Mouse (Mus musculus) hindbrain, embryonic 11.5 days (tissue): ENCODE data around the gene Klf13. TPM values are rescaled to one million over a fixed set of nuclear protein-coding genes. Genes with fewer than 3 reads are reported as not detected.
A peak's percentile ranks its signal among the peaks of the same experiment; 100 is the strongest.

Experiments
- ATAC-seq: fragments of 200-750 bp; cut with Nextera tagmentation; 2 replicates; pipeline ENCODE4 v1.8.0; 2017; ENCODE audit warnings: mild to moderate bottlenecking, moderate TSS enrichment, moderate library complexity; ENCODE audit not compliant: low FRiP score
- DNase-seq: peaks from one replicate; pipeline ENCODE4 v3.0.0-alpha.2; 2015; ENCODE audit warnings: low spot score
- H3K27ac ChIP-seq: fragments of 300-500 bp; sonication (generic); 2 replicates; pipeline ENCODE4 v1.5.1; 2014; ENCODE audit warnings: mild to moderate bottlenecking, low read depth, low read length
- H3K27me3 ChIP-seq: fragments of 300-500 bp; sonication (generic); 2 replicates; pipeline ENCODE4 v1.6.1; 2014; ENCODE audit warnings: mild to moderate bottlenecking, low read length, moderate library complexity, mixed read lengths; ENCODE audit not compliant: control insufficient read depth, insufficient read depth
- H3K36me3 ChIP-seq: fragments of 300-500 bp; sonication (generic); 2 replicates; pipeline ENCODE4 v1.6.1; 2014; ENCODE audit warnings: mild to moderate bottlenecking, low read length, moderate library complexity, mixed read lengths; ENCODE audit not compliant: control insufficient read depth, insufficient read depth
- H3K4me1 ChIP-seq: fragments of 300-500 bp; sonication (generic); replicated peaks from 2 replicates; pipeline ENCODE4 v1.6.1; 2014; ENCODE audit warnings: low read length, mixed read lengths; ENCODE audit not compliant: control insufficient read depth, insufficient read depth
- H3K4me2 ChIP-seq: fragments of 300-500 bp; sonication (generic); replicated peaks from 2 replicates; pipeline ENCODE4 v1.6.1; 2014; ENCODE audit warnings: mild to moderate bottlenecking, low read depth, low read length
- H3K4me3 ChIP-seq: fragments of 300-500 bp; sonication (generic); 2 replicates; pipeline ENCODE4 v1.5.1; 2014; ENCODE audit warnings: low read depth, low read length
- H3K9ac ChIP-seq: fragments of 300-500 bp; sonication (generic); 2 replicates; pipeline ENCODE4 v1.6.1; 2014; ENCODE audit warnings: low read depth, low read length
- H3K9me3 ChIP-seq: fragments of 300-500 bp; sonication (generic); 2 replicates; pipeline ENCODE4 v1.6.1; 2016; ENCODE audit warnings: low read length; ENCODE audit not compliant: control insufficient read depth
- WGBS: fragments of 180-500 bp; shearing (Covaris S2); extraction: QIAGEN DNeasy Blood & Tissue Kit; methylation state at CpG from one replicate; pipeline ENCODE4 v1.1.7; 2014; 5-methylcytosine and 5-hydroxymethylcytosine counted together
- polyA plus RNA-seq: library from polyadenylated mRNA; unstranded; fragments of >200 nt; fragmentation: Nextera tagmentation; extraction: Ambion mirVana; gene quantifications from 2 replicates; pipeline ENCODE4 v1.2.1, GENCODE M21; 2014

The Klf13 gene
- polyA plus RNA-seq, 1 experiment from 2014 or later = 35.4 TPM

DNA sequence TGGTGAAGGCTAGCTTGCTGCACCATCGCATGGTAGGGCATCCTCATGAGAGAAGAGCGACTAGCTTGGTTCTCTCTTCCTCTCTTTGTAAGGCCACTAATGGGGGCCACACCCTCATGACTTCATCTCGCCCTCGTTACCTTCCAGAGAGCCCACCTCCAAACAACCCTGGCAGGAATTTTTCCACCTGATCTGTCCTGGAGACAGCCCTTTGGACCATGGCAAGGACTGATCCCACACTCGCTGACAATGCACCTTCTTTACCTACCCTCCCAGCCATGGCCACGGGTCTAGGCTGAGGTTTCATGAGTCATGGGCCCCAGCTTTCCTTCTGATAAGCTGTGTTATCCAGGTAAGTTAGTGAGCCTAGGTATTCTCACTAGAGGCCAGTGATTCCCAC is 77.6 kb downstream of the Klf13 start:
- no peak for ATAC-seq

DNA sequence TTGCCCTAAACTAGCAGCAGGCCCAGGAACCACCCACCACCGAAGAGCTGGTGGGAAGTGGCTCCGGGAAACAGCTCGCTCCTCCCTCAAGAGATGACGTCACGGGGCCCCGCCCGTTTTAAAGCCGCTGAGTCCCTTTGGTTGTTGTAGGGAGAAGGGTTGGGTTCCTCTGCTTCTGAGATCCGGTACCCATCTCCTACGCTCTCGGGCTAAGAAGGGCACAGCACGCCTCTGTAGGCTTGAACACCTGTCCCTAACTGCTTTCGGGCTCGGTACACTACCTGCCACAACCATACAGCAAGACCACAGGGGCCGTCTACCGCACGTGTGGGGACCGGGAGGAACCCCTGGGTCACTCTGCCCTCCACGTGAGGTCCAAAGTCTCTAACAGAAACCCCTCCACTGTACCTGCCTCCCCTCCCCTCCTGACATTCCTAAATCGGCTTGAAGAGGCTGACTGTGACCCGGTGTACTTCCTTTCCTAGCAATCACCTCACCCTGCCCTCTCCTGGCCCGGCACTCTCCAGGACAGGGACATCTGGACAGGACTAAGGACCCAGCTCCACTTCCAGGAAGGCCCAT is 80.1 kb downstream of the Klf13 start:
- no peak overlapping the region for H3K27ac ChIP-seq
- no peaks in the 10 kb centered on the region for H3K36me3 ChIP-seq
- peak overlapping the region; percentile 59 for H3K4me2 ChIP-seq
- no peaks in the 10 kb centered on the region for H3K9me3 ChIP-seq
- H3K9ac ChIP-seq = no peak overlapping the region
- WGBS = 5% methylated on average over 22 of the region's 22 CpGs
- peak; percentile 87 for DNase-seq
- ATAC-seq = peak; percentile 85
- no peaks in the 10 kb centered on the region; the same call in 1 of the 2 replicates for H3K4me1 ChIP-seq
- H3K4me3 ChIP-seq = peak overlapping the region; percentile 32
- H3K27me3 ChIP-seq = no peaks in the 10 kb centered on the region

More for the DNA sequence above, 77.6 kb downstream of the Klf13 start:
- Histone ChIP-seq H3K36me3 (no peaks in the 10 kb centered on the region), H3K27ac (no peak overlapping the region), H3K4me2 (no peak overlapping the region), H3K9ac (no peak overlapping the region), H3K9me3 (no peaks in the 10 kb centered on the region), H3K4me1 (no peaks in the 10 kb centered on the region; the same call in 1 of the 2 replicates), H3K27me3 (no peaks in the 10 kb centered on the region), H3K4me3 (no peak overlapping the region)
- WGBS = 87% methylated on average over 6 of the region's 6 CpGs
- no peak for DNase-seq

DNA sequence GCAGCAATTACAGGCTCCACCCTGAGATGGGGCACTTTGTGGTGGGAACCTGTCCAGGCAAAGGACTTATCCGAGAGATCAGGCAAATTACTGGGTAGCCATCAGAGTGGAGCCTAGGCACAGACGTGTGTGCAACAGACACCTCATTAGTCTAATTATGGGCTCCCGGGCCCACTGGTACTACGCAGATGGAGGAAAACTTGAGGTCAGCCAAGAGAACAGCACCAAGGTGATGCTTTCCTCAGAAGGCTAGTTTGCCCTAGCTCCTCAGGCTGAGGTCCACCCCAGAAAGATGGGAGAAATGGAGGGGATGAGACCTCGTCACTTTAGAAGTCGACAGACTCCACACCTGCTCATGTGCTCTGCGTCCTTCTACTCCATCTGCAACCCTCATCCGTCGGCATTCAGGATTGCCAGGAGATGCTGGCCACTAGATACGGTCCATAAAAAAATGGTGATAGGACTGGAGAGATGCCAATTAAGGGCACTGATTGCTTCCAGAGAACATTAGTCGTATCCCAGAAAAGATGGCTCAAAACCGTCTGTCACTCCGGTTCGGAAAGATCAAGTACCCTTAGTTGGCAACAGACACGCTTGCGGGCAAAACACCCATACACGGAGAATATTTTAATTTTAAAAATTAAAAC is 80.8 kb downstream of the Klf13 start:
- ATAC-seq (no peak), DNase-seq (no peak)
- H3K36me3 ChIP-seq = no peaks in the 10 kb centered on the region
- H3K4me2 ChIP-seq = no peak overlapping the region
- no peak overlapping the region for H3K9ac ChIP-seq
- H3K27me3 ChIP-seq = no peaks in the 10 kb centered on the region
- no peaks in the 10 kb centered on the region for H3K9me3 ChIP-seq
- H3K4me1 ChIP-seq = no peaks in the 10 kb centered on the region; the same call in 1 of the 2 replicates
- H3K27ac ChIP-seq = no peak overlapping the region
- 89% methylated on average over 17 of the region's 17 CpGs for WGBS
- no peak overlapping the region for H3K4me3 ChIP-seq

DNA sequence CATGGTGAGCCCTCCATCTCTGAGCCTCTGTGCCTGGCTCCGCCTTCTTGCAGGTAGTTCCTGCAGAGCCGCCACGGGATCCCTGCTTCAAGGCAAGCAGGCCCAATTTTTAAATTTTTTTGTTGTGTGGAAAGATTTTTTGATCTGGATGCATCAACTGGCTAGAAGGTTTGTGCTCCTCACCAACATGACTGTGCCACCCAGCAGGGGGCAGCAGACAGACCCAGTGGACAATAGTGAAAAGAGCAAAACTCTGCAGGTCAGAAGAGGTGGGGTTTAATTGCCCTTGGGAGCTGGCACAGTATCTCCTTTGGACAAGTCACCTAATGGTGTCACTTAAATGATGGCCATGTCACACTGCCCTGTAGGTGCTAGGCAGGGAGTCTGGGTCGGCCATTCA is 83.4 kb downstream of the Klf13 start:
- Histone ChIP-seq H3K4me1 (no peaks in the 10 kb centered on the region; the same call in 1 of the 2 replicates), H3K36me3 (no peaks in the 10 kb centered on the region), H3K4me3 (no peak overlapping the region), H3K27me3 (no peaks in the 10 kb centered on the region), H3K9me3 (no peaks in the 10 kb centered on the region), H3K4me2 (no peak overlapping the region), H3K27ac (no peak overlapping the region), H3K9ac (no peak overlapping the region)
- WGBS = 81% methylated on average over 4 of the region's 4 CpGs
- ATAC-seq (peak; percentile 22; the same call in 1 of the 2 replicates), DNase-seq (peak; percentile 74)

- Histone ChIP-seq H3K36me3 (no peaks in the 10 kb centered on the region), H3K4me1 (no peaks in the 10 kb centered on the region), H3K9ac (no peak overlapping the region), H3K4me3 (no peak overlapping the region), H3K4me2 (no peak overlapping the region), H3K9me3 (no peaks in the 10 kb centered on the region), H3K27ac (no peak overlapping the region), H3K27me3 (no peaks in the 10 kb centered on the region)
- WGBS = 63% methylated on average over 7 of the region's 7 CpGs
- ATAC-seq (no peak), DNase-seq (no peak)
Measured at GRCm38 (mm10) chr7:63851841-63852533, 86.7 kb downstream of the Klf13 start.

Other genes starting within 250 kb of the Klf13 start
- 0.28 TPM in 1 of 2 replicates, not detected in the other for gene E030018B13Rik, start 22.1 kb downstream of the Klf13 start, polyA plus RNA-seq
- gene Trpm1, start 214.9 kb upstream of the Klf13 start, polyA plus RNA-seq = 0.74 and 0.92 TPM in 2 replicates